Mouse (Mus musculus) stomach, embryonic 14.5 days (tissue): Measurements from ENCODE around the gene Neurl4. TPM values are rescaled to one million over a fixed set of nuclear protein-coding genes. Genes with fewer than 3 reads are reported as not detected.
"Not testable (repeated sequence)": the region's sequence is repeated elsewhere in the genome, so short reads cannot be mapped to it uniquely, and the experiment has no call there.

ENCODE experiments used
- ATAC-seq: fragments of 200-750 bp; cut with Nextera tagmentation; 2 replicates; pipeline ENCODE4 v1.8.0; 2017; ENCODE audit warnings: low read depth, moderate TSS enrichment; ENCODE audit not compliant: insufficient number of reproducible peaks, insufficient read depth, low FRiP score
- H3K27ac ChIP-seq: fragments of 300-500 bp; sonication (generic); 2 replicates; pipeline ENCODE4 v1.5.1; 2014; ENCODE audit warnings: mild to moderate bottlenecking, low read length, moderate library complexity, mixed read lengths
- H3K27me3 ChIP-seq: fragments of 300-500 bp; sonication (generic); 2 replicates; pipeline ENCODE4 v1.6.1; 2014; ENCODE audit warnings: low read length, control low read depth, mixed read lengths; ENCODE audit not compliant: control insufficient read depth, insufficient read depth
- H3K36me3 ChIP-seq: fragments of 300-500 bp; sonication (generic); 2 replicates; pipeline ENCODE4 v1.6.1; 2014; ENCODE audit warnings: mild to moderate bottlenecking, control low read depth, low read length, moderate library complexity, mixed read lengths; ENCODE audit not compliant: control insufficient read depth, insufficient read depth
- H3K4me1 ChIP-seq: fragments of 300-500 bp; sonication (generic); 2 replicates; pipeline ENCODE4 v1.6.1; 2014; ENCODE audit warnings: low read length, control low read depth, mixed read lengths; ENCODE audit not compliant: control insufficient read depth, insufficient read depth
- H3K4me2 ChIP-seq: fragments of 300-500 bp; sonication (generic); replicated peaks from 2 replicates; pipeline ENCODE4 v1.6.1; 2014; ENCODE audit warnings: low read depth, low read length, control low read depth
- H3K4me3 ChIP-seq: fragments of 300-500 bp; sonication (generic); 2 replicates; pipeline ENCODE4 v1.5.1; 2014; ENCODE audit warnings: low read depth, low read length, control low read depth
- H3K9ac ChIP-seq: fragments of 300-500 bp; sonication (generic); replicated peaks from 2 replicates; pipeline ENCODE4 v1.6.1; 2014; ENCODE audit warnings: low read depth, mild to moderate bottlenecking, control low read depth, low read length, moderate library complexity, mixed read lengths
- H3K9me3 ChIP-seq: fragments of 300-500 bp; sonication (generic); 2 replicates; pipeline ENCODE4 v1.6.1; 2016; ENCODE audit warnings: low read depth, low read length, control low read depth; ENCODE audit not compliant: control insufficient read depth
- WGBS: fragments of 180-500 bp; shearing (Covaris S2); extraction: QIAGEN DNeasy Blood & Tissue Kit; methylation state at CpG from one replicate; pipeline ENCODE4 v1.1.7; 2014; 5-methylcytosine and 5-hydroxymethylcytosine counted together
- microRNA-seq: library from miRNA; unstranded; fragments of <30 nt; microRNA quantifications from one replicate; pipeline ENCODE4, GENCODE M21; 2016
- polyA plus RNA-seq: library from polyadenylated mRNA; unstranded; fragments of >200 nt; fragmentation: Nextera tagmentation; extraction: Ambion mirVana; gene quantifications from 2 replicates; pipeline ENCODE4 v1.2.1, GENCODE M21; 2014

Neurl4 gene
- polyA plus RNA-seq, 1 experiment from 2014 or later: 12.6 TPM

DNA sequence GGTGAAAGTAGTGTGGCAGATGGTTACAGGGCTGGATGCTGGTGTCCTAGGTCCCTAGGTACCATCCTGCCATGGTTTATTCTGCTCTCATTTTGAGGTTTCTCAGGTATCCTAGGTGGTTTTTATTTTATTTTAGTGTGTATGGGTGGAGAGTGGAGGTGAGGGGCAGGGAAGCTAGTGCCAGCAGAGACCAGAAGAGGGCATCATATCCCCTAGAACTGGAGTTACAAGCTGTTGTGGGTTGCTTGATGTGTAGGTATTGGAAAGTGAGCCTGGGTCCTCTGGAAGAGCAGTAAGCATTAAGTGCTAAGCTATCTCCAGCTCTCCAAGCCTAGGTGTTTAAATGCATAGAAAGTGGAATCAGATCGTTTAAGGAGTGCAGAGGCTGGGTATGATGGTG lies 51.4 kb downstream of the Neurl4 start:
- no peak overlapping the region for H3K4me2 ChIP-seq
- H3K9me3 ChIP-seq: no peaks in the 10 kb centered on the region
- no peak overlapping the region for H3K9ac ChIP-seq
- H3K4me3 ChIP-seq: no peak overlapping the region
- H3K4me1 ChIP-seq: no peaks in the 10 kb centered on the region; the same call in 1 of the 2 replicates
- ATAC-seq: no peak
- 43% methylated on average over 1 of the region's 1 CpGs for WGBS
- H3K36me3 ChIP-seq: no peaks in the 10 kb centered on the region
- no peaks in the 10 kb centered on the region for H3K27me3 ChIP-seq
- no peak overlapping the region for H3K27ac ChIP-seq

DNA sequence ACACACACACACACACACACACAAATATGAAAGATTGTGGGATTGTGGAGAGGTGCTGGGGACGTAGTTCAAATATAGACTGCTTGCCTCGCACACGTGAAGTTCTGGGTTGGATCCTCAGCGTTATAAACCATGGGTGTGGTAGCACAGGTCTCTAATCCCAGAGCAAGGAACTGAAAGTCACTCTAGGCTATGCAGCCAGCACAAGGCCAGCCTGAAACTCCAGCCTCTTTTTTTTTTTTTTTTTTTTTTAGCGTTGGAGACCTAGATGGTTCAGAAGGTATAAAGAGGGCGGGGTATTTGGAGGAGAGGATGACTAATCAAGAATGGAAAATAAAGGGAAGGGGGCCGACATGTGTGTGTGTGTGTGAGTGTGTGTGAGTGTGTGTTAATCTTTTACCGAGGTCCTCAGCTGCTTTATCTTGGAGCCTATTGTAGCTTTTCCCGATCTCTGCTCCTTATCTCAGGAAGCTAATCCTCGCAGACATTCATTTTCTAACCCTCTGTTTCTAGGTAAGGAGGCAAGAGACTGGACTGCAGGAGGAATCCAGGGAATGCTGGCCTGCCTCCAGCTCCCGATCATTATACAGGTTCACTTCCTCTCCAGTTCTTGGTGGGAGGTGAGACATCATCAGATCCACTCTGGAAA lies 52.5 kb downstream of the Neurl4 start:
- Histone ChIP-seq H3K9ac (no peak overlapping the region), H3K4me2 (no peak overlapping the region), H3K27me3 (no peaks in the 10 kb centered on the region), H3K4me1 (no peaks in the 10 kb centered on the region), H3K9me3 (no peaks in the 10 kb centered on the region), H3K27ac (no peak overlapping the region), H3K36me3 (no peaks in the 10 kb centered on the region), H3K4me3 (no peak overlapping the region)
- no peak; the same call in 1 of the 2 replicates for ATAC-seq
- WGBS: 40% methylated on average over 11 of the region's 11 CpGs

DNA sequence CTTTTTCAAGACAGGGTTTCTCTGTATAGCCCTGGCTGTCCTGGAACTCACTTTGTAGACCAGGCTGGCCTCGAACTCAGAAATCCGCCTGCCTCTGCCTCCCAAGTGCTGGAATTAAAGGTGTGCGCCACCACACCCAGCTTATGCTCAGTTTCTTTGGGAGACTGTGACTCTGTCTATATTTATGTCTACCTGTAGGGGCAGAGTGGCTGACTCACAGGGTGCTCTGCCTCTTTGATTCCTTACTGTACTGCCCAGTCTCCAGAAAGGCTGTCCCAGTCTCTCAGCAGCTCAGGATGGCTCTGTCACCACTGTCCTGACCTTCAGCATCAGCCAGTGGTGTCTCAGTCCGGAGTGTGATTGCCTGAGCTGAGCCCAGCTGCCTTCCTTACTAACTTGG lies 54.7 kb downstream of the Neurl4 start:
- not testable (repeated sequence) for H3K4me3 ChIP-seq, H3K27me3 ChIP-seq, H3K4me2 ChIP-seq, H3K9ac ChIP-seq, ATAC-seq, H3K27ac ChIP-seq, H3K9me3 ChIP-seq, H3K36me3 ChIP-seq, H3K4me1 ChIP-seq
- 71% methylated on average over 4 of the region's 4 CpGs for WGBS

DNA sequence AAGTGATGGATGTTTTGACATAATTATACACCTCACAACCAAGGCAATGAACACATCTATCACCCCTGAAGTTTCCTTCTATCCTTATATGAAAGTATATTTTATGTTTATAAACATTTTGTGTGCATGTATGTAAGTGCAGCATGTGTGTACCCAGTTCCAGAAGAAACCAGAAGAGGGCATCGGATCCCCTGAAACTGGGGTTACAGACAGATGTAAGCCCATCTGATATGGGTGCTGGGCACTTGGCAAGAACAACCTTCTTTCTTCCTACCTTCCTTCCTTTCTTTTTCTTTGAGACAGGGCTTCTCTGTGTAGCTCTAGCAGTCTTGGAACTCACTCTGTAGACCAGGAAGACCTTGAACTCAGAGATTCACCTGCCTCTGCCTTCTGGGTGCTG lies 55.3 kb downstream of the Neurl4 start:
- 78% methylated on average over 1 of the region's 1 CpGs for WGBS

DNA sequence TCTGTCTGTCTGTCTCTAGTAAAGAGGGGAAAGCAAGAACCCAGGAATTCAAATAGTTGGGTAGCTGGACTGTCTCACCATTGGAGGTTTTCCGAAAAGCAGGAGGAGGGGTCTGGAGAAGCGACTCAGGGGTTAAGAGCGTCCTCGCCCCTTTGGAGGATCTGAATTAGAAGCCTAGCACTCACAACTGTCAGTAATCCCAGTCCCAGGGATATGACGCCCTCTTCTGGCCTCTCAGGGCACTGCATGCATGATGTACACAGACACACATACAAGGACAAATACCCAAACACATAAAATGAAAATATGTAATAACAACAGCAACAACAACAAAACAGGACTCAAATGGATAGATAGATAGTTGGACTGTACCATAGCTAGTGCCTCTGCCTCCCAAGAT lies 59.7 kb downstream of the Neurl4 start:
- Histone ChIP-seq H3K27ac (no peak overlapping the region), H3K27me3 (peaks cover 19% of the 10 kb centered on the region)

More for the DNA sequence above, 55.3 kb downstream of the Neurl4 start:
- Histone ChIP-seq H3K9me3 (no peaks in the 10 kb centered on the region), H3K4me2 (no peak overlapping the region), H3K27ac (no peak overlapping the region), H3K27me3 (no peaks in the 10 kb centered on the region), H3K4me3 (no peak overlapping the region), H3K9ac (no peak overlapping the region), H3K36me3 (no peaks in the 10 kb centered on the region), H3K4me1 (no peaks in the 10 kb centered on the region)
- ATAC-seq: no peak

DNA sequence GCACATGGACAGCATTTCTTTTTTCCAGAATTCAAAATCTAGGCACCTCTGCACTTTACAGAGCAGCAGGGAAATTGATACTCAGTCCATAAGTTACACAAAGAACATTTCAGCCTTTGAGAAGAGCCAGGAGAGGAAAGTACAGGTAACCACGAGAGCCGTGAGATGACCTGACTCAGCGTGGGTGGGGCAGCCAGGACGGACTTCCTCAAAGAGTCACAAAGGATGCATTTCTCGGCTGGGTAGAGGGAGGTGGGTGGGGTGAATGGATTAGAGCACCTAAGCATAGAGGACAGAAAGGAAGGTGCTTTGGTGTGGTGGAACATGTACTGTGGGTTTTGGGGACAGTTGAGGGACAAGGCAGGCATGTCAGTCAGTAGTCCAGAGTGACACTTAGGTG lies 61.0 kb downstream of the Neurl4 start:
- H3K36me3 ChIP-seq: no peaks in the 10 kb centered on the region
- ATAC-seq: no peak
- H3K4me2 ChIP-seq: no peak overlapping the region
- H3K27ac ChIP-seq: no peak overlapping the region
- H3K9ac ChIP-seq: no peak overlapping the region
- 0 out of 2 replicates have a peak, but pooled peaks cover 7% of the 10 kb centered on the region for H3K4me1 ChIP-seq
- no peak overlapping the region for H3K4me3 ChIP-seq
- H3K27me3 ChIP-seq: peaks cover 27% of the 10 kb centered on the region
- no peaks in the 10 kb centered on the region for H3K9me3 ChIP-seq
- 36% methylated on average over 5 of the region's 5 CpGs for WGBS

More for the DNA sequence above, 59.7 kb downstream of the Neurl4 start:
- ATAC-seq: no peak
- Histone ChIP-seq H3K4me3 (no peak overlapping the region), H3K36me3 (no peaks in the 10 kb centered on the region), H3K9me3 (no peaks in the 10 kb centered on the region), H3K9ac (no peak overlapping the region), H3K4me1 (no peaks in the 10 kb centered on the region), H3K4me2 (no peak overlapping the region)
- WGBS: 31% methylated on average over 5 of the region's 5 CpGs

Small RNA genes lying within 50 kb of the gene (microRNA-seq; reads per million reads assigned to microRNA genes)
- gene Mir6924: not detected

Other genes with a start within 250 kb of the Neurl4 start
- 4.1 and 4.7 TPM in 2 replicates for gene Sox15, start 245.8 kb upstream of the Neurl4 start, polyA plus RNA-seq
- gene Mpdu1, start 238.4 kb upstream of the Neurl4 start, polyA plus RNA-seq: 49.9 and 50.2 TPM in 2 replicates
- gene Cd68, start 234.9 kb upstream of the Neurl4 start, polyA plus RNA-seq: 12.5 and 16.4 TPM in 2 replicates
- 654 and 666 TPM in 2 replicates for gene Eif4a1, start 228.6 kb upstream of the Neurl4 start, polyA plus RNA-seq
- 88.1 and 102 TPM in 2 replicates for gene Senp3, start 219.0 kb upstream of the Neurl4 start, polyA plus RNA-seq
- gene Tnfsf13, start 215.3 kb upstream of the Neurl4 start, polyA plus RNA-seq: 0.67 TPM in 1 of 2 replicates, not detected in the other
- gene Tnfsf12, start 205.2 kb upstream of the Neurl4 start, polyA plus RNA-seq: 9.9 and 11.7 TPM in 2 replicates
- 5.5 TPM in 2 replicates for gene Tnfsfm13, start 205.0 kb upstream of the Neurl4 start, polyA plus RNA-seq
- gene Polr2a, start 142.4 kb upstream of the Neurl4 start, polyA plus RNA-seq: 39.3 and 43.6 TPM in 2 replicates
- gene Slc35g3, start 139.1 kb upstream of the Neurl4 start, polyA plus RNA-seq: not detected in 2 replicates
- gene Zbtb4, start 135.2 kb upstream of the Neurl4 start, polyA plus RNA-seq: 3.9 and 4.0 TPM in 2 replicates
- 6.7 and 7.5 TPM in 2 replicates for gene Chrnb1, start 105.1 kb upstream of the Neurl4 start, polyA plus RNA-seq
- gene Fgf11, start 99.2 kb upstream of the Neurl4 start, polyA plus RNA-seq: 2.1 and 3.6 TPM in 2 replicates
- gene Tmem102, start 95.4 kb upstream of the Neurl4 start, polyA plus RNA-seq: 12.2 and 15.0 TPM in 2 replicates
- not detected in 2 replicates for gene Gm39566, start 85.8 kb upstream of the Neurl4 start, polyA plus RNA-seq
- not detected in 2 replicates for gene Spem2, start 82.6 kb upstream of the Neurl4 start, polyA plus RNA-seq
- 0.41 TPM in 1 of 2 replicates, not detected in the other for gene Spem1, start 78.9 kb upstream of the Neurl4 start, polyA plus RNA-seq
- gene Nlgn2, start 63.3 kb upstream of the Neurl4 start, polyA plus RNA-seq: 10.6 and 11.9 TPM in 2 replicates
- gene Tmem256, start 62.6 kb upstream of the Neurl4 start, polyA plus RNA-seq: 433 and 495 TPM in 2 replicates
- gene Plscr3, start 54.7 kb upstream of the Neurl4 start, polyA plus RNA-seq: 102 and 110 TPM in 2 replicates
- gene Tnk1, start 42.3 kb upstream of the Neurl4 start, polyA plus RNA-seq: 11.1 TPM in 2 replicates
- gene Tmem95, start 23.1 kb upstream of the Neurl4 start, polyA plus RNA-seq: not detected in 2 replicates
- 5.0 and 5.3 TPM in 2 replicates for gene Kctd11, start 19.7 kb upstream of the Neurl4 start, polyA plus RNA-seq
- 3.5 and 4.0 TPM in 2 replicates for gene Acap1, start 5.5 kb upstream of the Neurl4 start, polyA plus RNA-seq
- gene 2810408A11Rik, start 85 bp upstream of the Neurl4 start, polyA plus RNA-seq: 8.5 and 10.4 TPM in 2 replicates
- gene Gps2, start 12.8 kb downstream of the Neurl4 start, polyA plus RNA-seq: 71.3 and 80.0 TPM in 2 replicates
- 1,510 and 1,553 TPM in 2 replicates for gene Eif5a, start 20.9 kb downstream of the Neurl4 start, polyA plus RNA-seq
- 6.6 and 8.9 TPM in 2 replicates for gene Ybx2, start 34.7 kb downstream of the Neurl4 start, polyA plus RNA-seq
- gene Slc2a4, start 47.1 kb downstream of the Neurl4 start, polyA plus RNA-seq: 31.3 and 31.5 TPM in 2 replicates
- 196 and 205 TPM in 2 replicates for gene Cldn7, start 63.7 kb downstream of the Neurl4 start, polyA plus RNA-seq
- gene Ctdnep1, start 80.1 kb downstream of the Neurl4 start, polyA plus RNA-seq: 27.2 and 29.5 TPM in 2 replicates
- gene Elp5, start 81.4 kb downstream of the Neurl4 start, polyA plus RNA-seq: 104 and 111 TPM in 2 replicates
- 496 and 523 TPM in 2 replicates for gene Gabarap, start 90.1 kb downstream of the Neurl4 start, polyA plus RNA-seq
- 40.2 and 47.9 TPM in 2 replicates for gene Phf23, start 94.7 kb downstream of the Neurl4 start, polyA plus RNA-seq
- 29.0 and 29.9 TPM in 2 replicates for gene Dvl2, start 99.5 kb downstream of the Neurl4 start, polyA plus RNA-seq
- 61.3 and 62.7 TPM in 2 replicates for gene Acadvl, start 114.3 kb downstream of the Neurl4 start, polyA plus RNA-seq
- gene Dlg4, start 115.9 kb downstream of the Neurl4 start, polyA plus RNA-seq: 12.4 and 13.8 TPM in 2 replicates
- gene Asgr1, start 153.0 kb downstream of the Neurl4 start, polyA plus RNA-seq: not detected in 2 replicates
- gene Asgr2, start 191.6 kb downstream of the Neurl4 start, polyA plus RNA-seq: 0.54 TPM in 1 of 2 replicates, not detected in the other
- 0.25 and 0.29 TPM in 2 replicates for gene Mgl2, start 229.3 kb downstream of the Neurl4 start, polyA plus RNA-seq